Mouse (Mus musculus) cerebellum, adult 2 months (tissue): ENCODE results near the gene Dop1a. TPM values are rescaled to one million over a fixed set of nuclear protein-coding genes. Genes with fewer than 3 reads are reported as not detected.
A peak's percentile ranks its signal among the peaks of the same experiment; 100 is the strongest.

Experiments
- DNase-seq, 2 experiments: peaks; one replicate each; pipeline ENCODE4 v3.0.0; 2021
- H3K27ac ChIP-seq: fragments of 200-500 bp; 2 replicates; pipeline ENCODE4 v1.5.1; 2012; ENCODE audit warnings: low read length, control low read depth, inconsistent platforms; ENCODE audit not compliant: insufficient read depth
- H3K27me3 ChIP-seq: fragments of 200-500 bp; 2 replicates; pipeline ENCODE4 v1.6.1; 2012; ENCODE audit warnings: inconsistent platforms, mild to moderate bottlenecking, low read length, moderate library complexity; ENCODE audit not compliant: control insufficient read depth, insufficient read depth
- H3K4me1 ChIP-seq: fragments of 200-500 bp; 2 replicates; pipeline ENCODE4 v1.6.1; 2011; ENCODE audit warnings: low read length; ENCODE audit not compliant: control insufficient read depth, insufficient read depth
- H3K4me3 ChIP-seq: fragments of 200-500 bp; replicated peaks from 2 replicates; pipeline ENCODE3; 2011; ENCODE audit warnings: mild to moderate bottlenecking, low read depth, low read length, control low read depth; ENCODE audit not compliant: insufficient read depth
- CTCF ChIP-seq: fragments of 200-500 bp; IDR thresholded peaks from 2 replicates; pipeline ENCODE4 v1.5.1; 2011; ENCODE audit warnings: low read depth, mild to moderate bottlenecking, control low read depth, low read length, moderate library complexity, borderline replicate concordance; ENCODE audit not compliant: insufficient read depth
- POLR2A ChIP-seq: fragments of 200-500 bp; IDR thresholded peaks from 2 replicates; pipeline ENCODE4 v1.6.1; 2011; ENCODE audit warnings: low read length, control low read depth, borderline replicate concordance; ENCODE audit not compliant: insufficient read depth
- WGBS: fragments of 180-500 bp; shearing (Covaris S2); methylation state at CpG from one replicate; pipeline ENCODE4 v1.1.7; 2018; 5-methylcytosine and 5-hydroxymethylcytosine counted together
- polyA plus RNA-seq: library from polyadenylated mRNA; depleted of rRNA; stranded (reverse); fragments of >200 nt; gene quantifications from 2 replicates; pipeline ENCODE4 v1.2.3, GENCODE M21; 2012; rRNA removed

Dop1a gene
- polyA plus RNA-seq, result 50.9 and 53.1 TPM in 2 replicates

DNA sequence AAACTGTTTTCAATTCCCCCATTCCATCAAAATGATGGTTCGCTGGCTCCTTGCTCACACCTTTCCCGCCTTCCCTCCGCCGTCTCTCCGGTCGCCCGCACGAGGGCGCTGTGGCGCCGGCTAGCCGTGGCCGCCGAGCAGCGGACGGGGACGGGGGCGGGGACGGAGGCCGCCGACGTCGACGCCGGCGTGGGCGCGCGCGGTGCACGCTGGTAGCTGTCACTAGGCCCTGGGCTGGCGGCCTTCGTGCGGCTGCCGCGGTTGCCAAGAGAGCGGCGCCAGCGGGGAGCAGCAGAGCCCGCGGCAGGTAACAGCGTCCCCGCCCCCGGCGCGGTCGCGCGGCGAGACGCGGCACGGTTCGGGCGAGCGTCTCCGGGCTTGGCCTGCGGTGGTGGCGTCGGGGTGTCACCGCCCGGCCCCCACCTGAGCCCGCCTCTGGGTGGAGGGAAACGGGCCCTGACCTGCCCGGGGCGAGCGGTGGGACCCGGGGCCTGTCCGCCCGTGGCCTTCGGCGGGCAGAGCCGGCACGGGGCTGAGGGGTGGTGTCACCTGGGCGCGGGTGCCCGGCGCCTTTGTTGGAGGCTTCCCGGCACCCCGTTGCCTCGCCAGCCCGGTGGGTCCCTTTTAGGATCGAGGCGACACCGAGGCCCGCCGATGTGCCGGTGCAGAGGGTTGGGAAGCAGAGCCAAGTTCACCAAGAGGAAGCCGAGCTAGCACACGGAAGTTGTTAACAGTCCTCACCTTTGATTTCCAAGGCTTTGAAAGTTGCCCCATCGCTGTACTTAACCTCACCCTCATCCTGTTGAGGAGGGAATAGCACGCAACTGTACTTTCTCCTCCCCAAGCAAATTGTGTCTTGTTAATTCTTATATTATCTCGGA is at the start of gene Dop1a:
Dop1a (plus strand) TSS at position 165 of the 881 bp plus-strand sequence.
- Histone ChIP-seq H3K27ac (peak within 1 kb of the TSS; percentile 64), H3K4me1 (no peaks in the 10 kb centered on the region), H3K4me3 (peak within 1 kb of the TSS; percentile 82), H3K27me3 (no peaks in the 10 kb centered on the region)
- WGBS, result under 1% methylated on average over 93 of the region's 93 CpGs
- TF ChIP-seq POLR2A (peak; percentile 63; the same call in 1 of the 2 replicates), CTCF (peak; percentile 71)
- peak; percentile 93 for DNase-seq

DNA sequence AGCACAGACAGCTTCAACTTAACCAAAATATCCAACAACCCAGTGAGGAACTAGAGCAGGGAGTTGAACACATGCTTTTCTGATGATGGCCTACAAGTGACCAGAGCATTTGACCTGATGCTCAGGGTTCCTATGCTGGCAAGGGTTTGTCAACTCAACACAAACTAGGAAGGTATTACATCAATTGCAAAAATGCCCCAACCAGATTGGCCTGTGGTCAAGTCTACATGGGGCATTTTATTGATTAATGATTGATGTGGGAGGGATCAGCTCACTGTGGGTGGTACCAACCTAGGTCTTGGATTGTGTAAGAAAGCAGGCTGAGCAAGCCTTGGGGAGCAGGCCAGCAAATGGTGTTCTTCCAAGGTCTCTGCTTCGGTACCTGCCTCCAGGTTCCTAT is 49.0 kb upstream of the Dop1a start:
- H3K27ac ChIP-seq, result no peak overlapping the region
- no peaks in the 10 kb centered on the region for H3K4me1 ChIP-seq
- TF ChIP-seq POLR2A, result no peak
- no peak for TF ChIP-seq CTCF
- WGBS, result 100% methylated on average over 1 of the region's 1 CpGs
- no peak overlapping the region for H3K4me3 ChIP-seq
- DNase-seq, result no peak
- no peaks in the 10 kb centered on the region for H3K27me3 ChIP-seq

DNA sequence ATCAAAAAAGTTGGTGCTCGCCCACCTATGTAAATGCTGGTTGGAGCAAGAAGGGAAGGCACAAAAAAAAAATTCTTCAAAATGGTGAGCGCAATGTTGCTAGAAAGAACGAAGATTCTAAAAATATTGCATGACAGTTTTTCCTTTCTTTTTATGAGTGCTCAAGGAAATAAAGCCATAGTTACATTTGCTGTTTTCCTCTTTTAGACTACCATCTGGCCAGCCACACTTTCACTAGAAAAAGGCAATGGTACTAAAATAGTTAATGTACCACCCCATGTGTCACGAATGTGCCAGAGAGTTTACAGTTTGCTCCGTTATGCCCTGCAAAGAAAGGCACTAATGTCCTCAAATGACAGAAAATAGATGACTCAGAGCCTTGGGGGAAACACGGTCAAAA is 47.6 kb upstream of the Dop1a start:
- no peak for DNase-seq
- WGBS, result 82% methylated on average over 6 of the region's 6 CpGs
- Histone ChIP-seq H3K27ac (no peak overlapping the region), H3K4me3 (no peak overlapping the region), H3K27me3 (no peaks in the 10 kb centered on the region), H3K4me1 (no peaks in the 10 kb centered on the region)
- no peak for TF ChIP-seq CTCF
- TF ChIP-seq POLR2A, result no peak

DNA sequence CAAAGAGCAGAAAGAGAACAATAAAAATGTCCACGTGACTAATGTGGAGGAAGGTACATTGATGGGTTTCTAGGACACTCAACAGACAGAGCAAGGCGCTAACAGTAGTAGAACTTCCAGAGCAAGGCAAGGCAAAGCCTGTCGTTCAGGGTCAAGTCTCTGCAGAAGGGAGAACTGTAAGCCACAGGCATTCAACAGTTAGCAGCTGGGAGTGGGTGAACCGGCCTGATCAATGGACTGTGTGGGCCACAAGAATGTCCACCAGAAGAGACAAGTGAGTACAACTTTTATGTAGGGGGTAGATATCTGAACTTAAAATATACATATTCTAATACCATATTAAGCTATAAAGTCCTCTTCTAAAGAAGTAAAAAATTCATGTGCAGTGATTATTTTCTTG is 43.6 kb upstream of the Dop1a start:
- H3K4me3 ChIP-seq, result no peak overlapping the region
- TF ChIP-seq POLR2A (no peak), CTCF (no peak)
- DNase-seq, result no peak
- no peak overlapping the region for H3K27ac ChIP-seq
- no peaks in the 10 kb centered on the region; the same call in 1 of the 2 replicates for H3K4me1 ChIP-seq
- no peaks in the 10 kb centered on the region for H3K27me3 ChIP-seq
- WGBS, result 89% methylated on average over 4 of the region's 4 CpGs

DNA sequence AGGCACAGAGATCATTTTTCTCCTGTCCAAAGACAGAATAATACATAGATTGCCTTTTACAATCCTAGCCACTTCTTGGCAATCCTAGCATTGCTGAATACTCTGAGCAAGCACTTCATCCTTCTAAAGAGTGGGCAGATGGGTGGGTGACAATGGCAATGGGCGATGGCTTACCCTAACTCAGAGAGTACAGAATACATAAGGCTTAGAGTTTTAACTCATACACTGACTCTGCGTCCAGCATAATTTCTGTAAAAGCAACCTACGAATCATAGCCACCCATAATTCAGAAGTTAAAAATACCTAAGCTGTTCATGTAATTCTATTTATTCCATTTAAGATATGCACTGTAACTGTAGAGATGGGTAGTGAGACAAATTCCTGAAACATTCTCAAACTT is 31.4 kb upstream of the Dop1a start:
- Histone ChIP-seq H3K27me3 (no peaks in the 10 kb centered on the region), H3K27ac (no peak overlapping the region), H3K4me1 (no peaks in the 10 kb centered on the region), H3K4me3 (no peak overlapping the region)
- 98% methylated on average over 3 of the region's 3 CpGs for WGBS
- TF ChIP-seq POLR2A, result no peak
- no peak for TF ChIP-seq CTCF
- no peak for DNase-seq

DNA sequence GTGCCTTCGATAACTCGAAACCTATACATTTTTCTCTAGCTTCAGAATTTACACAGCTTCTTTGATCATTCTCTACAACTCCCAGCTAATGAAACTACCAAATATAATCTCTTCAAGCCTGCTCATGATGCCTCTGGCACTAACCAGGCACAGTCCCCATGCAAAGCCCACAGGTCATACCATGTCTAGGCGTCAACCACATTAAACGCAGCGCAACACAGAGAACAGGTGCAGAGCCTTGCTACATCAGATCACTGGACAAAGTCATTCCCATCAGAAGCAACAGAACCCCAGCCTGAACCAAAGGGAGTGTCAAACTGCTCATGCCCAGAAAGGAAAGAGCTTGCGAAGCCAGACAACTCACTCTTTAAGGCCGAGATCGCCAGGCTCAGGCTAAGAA is 30.3 kb upstream of the Dop1a start:
- no peak for DNase-seq
- no peaks in the 10 kb centered on the region for H3K4me1 ChIP-seq
- TF ChIP-seq CTCF (no peak), POLR2A (no peak)
- H3K27me3 ChIP-seq, result no peaks in the 10 kb centered on the region
- 96% methylated on average over 8 of the region's 8 CpGs for WGBS
- H3K27ac ChIP-seq, result no peak overlapping the region
- H3K4me3 ChIP-seq, result no peak overlapping the region

DNA sequence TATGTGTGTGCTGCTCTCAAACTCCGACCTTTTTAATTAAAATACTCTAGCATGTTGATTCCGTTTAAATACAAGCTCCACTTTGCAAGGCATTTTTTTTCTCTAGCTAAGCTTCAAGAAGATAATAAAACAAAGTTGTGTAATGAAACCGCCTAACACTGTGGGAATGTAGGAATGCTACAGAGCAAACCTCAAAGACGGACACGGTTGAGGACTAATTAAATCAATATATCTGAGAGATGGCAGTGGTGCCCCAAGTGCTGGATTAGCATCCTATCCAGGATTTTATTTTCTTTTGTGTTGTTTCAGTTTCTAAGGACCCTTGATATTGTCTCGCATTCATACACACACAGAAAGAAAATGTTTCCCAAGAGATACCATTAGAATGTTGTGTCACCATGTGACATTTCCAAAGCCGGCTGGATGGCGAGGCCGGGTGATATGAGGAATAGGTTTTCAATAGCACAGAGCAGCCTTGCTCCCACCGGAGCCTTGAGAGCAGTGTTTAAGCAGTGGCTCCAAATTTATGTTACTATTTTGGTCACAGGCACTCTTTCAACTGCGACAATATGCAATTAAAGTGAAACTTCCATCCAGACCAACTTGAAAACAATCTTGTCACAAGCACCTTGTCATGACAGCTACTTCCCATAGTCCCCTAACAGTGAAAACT is 28.5 kb upstream of the Dop1a start:
- WGBS, result 65% methylated on average over 11 of the region's 11 CpGs
- DNase-seq, result no peak
- TF ChIP-seq CTCF (no peak), POLR2A (no peak)
- H3K4me1 ChIP-seq, result no peaks in the 10 kb centered on the region
- no peaks in the 10 kb centered on the region for H3K27me3 ChIP-seq
- H3K4me3 ChIP-seq, result no peak overlapping the region
- H3K27ac ChIP-seq, result no peak overlapping the region
